ENCODE assay signal across 11 mouse cellular contexts in the genomic region with DNA sequence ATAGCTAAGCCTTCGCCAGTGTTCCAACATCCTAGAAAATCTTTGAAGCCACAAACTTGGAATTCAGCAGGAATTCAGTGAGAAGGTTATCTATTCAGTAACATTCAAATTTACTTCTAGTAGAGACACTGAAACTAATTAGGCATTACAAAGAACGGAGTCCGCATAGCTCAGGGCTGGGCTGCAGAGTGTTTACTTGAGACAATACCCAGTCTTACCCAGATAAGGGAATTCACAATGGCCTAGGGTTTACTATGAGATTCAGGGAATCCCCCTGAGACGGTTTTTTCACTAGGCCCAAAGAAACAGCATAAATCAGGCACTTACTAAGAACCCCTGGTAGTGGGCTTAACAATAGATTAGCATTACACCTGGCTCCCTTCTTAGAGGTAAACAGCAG.
"Had no signal": no experiment of that assay in that cellular context is flagged by ENCODE, and none has a peak within 500 bp of the region (broad histone marks: within the 10 kb centered on the region; RNA-seq: fewer than 3 reads in every experiment).

No protein-coding gene starts in this region.

- DNase-seq: left cerebral cortex, postnatal 4 days; liver; liver, embryonic 13.5 days; liver, postnatal 0 days; lung, adult 18-20 months; lung, adult 2 months; lung, embryonic 14.5 days; lung, postnatal 10 days; lung, postnatal 36 days; lung, postnatal 4 days; midbrain, embryonic 14.5 days had no signal
